Mouse (Mus musculus) stomach, embryonic 16.5 days (tissue): ENCODE results near the gene Mmp10. TPM values are rescaled to one million over a fixed set of nuclear protein-coding genes. Genes with fewer than 3 reads are reported as not detected.

ENCODE experiments used
- ATAC-seq: fragments of 200-750 bp; cut with Nextera tagmentation; 2 replicates; pipeline ENCODE4 v1.8.0; 2017; ENCODE audit warnings: moderate number of reproducible peaks, moderate TSS enrichment; ENCODE audit not compliant: insufficient read depth, low FRiP score
- H3K27ac ChIP-seq: fragments of 300-500 bp; sonication (generic); 2 replicates; pipeline ENCODE4 v1.5.1; 2014; ENCODE audit warnings: low read length
- H3K27me3 ChIP-seq: fragments of 300-500 bp; sonication (generic); 2 replicates; pipeline ENCODE4 v1.6.1; 2014; ENCODE audit warnings: low read length, control low read depth, mixed read lengths; ENCODE audit not compliant: control insufficient read depth, insufficient read depth
- H3K36me3 ChIP-seq: fragments of 300-500 bp; sonication (generic); 2 replicates; pipeline ENCODE4 v1.6.1; 2014; ENCODE audit warnings: low read length; ENCODE audit not compliant: control insufficient read depth, insufficient read depth
- H3K4me1 ChIP-seq: fragments of 300-500 bp; sonication (generic); 2 replicates; pipeline ENCODE4 v1.6.1; 2014; ENCODE audit warnings: low read length, control low read depth, mixed read lengths; ENCODE audit not compliant: control insufficient read depth, insufficient read depth
- H3K4me2 ChIP-seq: fragments of 300-500 bp; sonication (generic); 2 replicates; pipeline ENCODE4 v1.6.1; 2014; ENCODE audit warnings: low read depth, low read length, mixed read lengths
- H3K4me3 ChIP-seq: fragments of 300-500 bp; sonication (generic); replicated peaks from 2 replicates; pipeline ENCODE4 v1.5.1; 2014; ENCODE audit warnings: mild to moderate bottlenecking, low read length
- H3K9ac ChIP-seq: fragments of 300-500 bp; sonication (generic); 2 replicates; pipeline ENCODE4 v1.6.1; 2014; ENCODE audit warnings: low read length
- H3K9me3 ChIP-seq: fragments of 300-500 bp; sonication (generic); replicated peaks from 2 replicates; pipeline ENCODE4 v1.6.1; 2016; ENCODE audit warnings: low read length, control low read depth; ENCODE audit not compliant: control insufficient read depth
- WGBS: fragments of 180-500 bp; shearing (Covaris S2); extraction: QIAGEN DNeasy Blood & Tissue Kit; methylation state at CpG from one replicate; pipeline ENCODE4 v1.1.7; 2014; 5-methylcytosine and 5-hydroxymethylcytosine counted together
- polyA plus RNA-seq: library from polyadenylated mRNA; unstranded; fragments of >200 nt; fragmentation: Nextera tagmentation; extraction: Ambion mirVana; gene quantifications from 2 replicates; pipeline ENCODE4 v1.2.1, GENCODE M21; 2015

Gene Mmp10
- not detected in 2 replicates for polyA plus RNA-seq

DNA sequence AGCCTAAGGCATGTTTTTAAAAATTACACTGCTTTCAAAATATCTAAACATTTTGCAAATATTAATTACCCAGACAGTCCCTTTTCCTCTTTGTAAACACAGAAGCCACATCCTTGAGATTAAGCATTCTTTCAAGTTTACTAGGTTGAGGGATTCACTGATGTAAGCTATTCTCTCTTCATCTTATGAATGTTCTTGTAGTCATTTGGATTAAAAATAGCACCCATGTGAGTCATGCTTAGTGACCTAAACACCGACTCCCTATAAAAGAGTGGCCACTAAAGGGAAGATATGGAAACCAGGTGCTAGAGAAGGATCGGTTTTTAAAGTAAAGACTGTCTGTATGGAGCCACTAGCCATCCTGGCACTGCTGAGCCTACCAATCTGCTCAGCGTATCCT is at the start of gene Mmp10:
Gene Mmp10 (plus strand): TSS at position 302 of the 400 bp plus-strand sequence.
- H3K36me3 ChIP-seq = no peaks in the 10 kb centered on the region
- no peaks in the 10 kb centered on the region for H3K27me3 ChIP-seq
- no peak within 1 kb of the TSS for H3K4me3 ChIP-seq
- no peak within 1 kb of the TSS for H3K27ac ChIP-seq
- no peak within 1 kb of the TSS for H3K9ac ChIP-seq
- no peak within 1 kb of the TSS for H3K4me2 ChIP-seq
- 79% methylated on average over 3 of the region's 3 CpGs for WGBS
- H3K9me3 ChIP-seq = no peaks in the 10 kb centered on the region
- ATAC-seq = no peak
- no peaks in the 10 kb centered on the region for H3K4me1 ChIP-seq

DNA sequence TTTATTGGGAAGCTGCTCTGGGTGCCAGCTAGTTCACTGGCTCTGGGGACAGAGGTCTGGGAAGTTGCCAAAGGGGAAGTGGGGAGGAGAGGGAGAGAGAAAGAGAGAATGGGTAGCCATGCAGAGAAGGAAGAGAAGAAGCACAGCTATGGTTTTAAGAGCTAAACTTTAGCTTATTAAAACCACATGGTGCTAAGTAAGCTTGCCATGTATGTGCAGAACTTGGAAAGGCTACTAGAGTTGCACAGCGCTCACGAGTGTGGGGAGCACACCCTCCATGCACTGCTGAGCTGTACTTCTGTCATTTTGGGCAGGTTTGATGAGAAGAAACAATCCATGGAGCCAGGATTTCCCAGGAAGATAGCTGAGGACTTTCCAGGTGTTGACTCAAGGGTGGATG is 48.9 kb upstream of the Mmp10 start:
- WGBS = 80% methylated on average over 2 of the region's 2 CpGs
- Histone ChIP-seq H3K36me3 (no peaks in the 10 kb centered on the region), H3K4me3 (no peak overlapping the region)

DNA sequence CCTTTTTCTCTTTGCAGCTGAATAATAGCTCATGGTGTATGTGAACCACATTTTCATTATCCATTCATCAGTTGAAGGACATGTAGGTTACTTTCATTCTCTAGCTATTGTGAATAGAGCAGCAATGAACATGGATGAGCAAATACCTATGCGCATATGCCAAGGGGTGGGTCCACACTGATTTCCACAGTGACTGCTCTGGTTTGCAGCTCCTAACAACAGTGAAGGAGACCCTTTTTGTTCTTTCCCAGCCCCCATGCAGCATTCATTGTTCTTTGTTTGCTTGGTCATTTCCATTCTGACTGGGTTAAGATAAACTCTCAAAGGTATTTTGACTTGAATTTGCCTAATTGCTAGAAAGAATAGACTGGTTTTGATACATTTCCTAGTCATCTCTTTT is 31.9 kb upstream of the Mmp10 start:
- Histone ChIP-seq H3K4me1 (no peaks in the 10 kb centered on the region), H3K4me3 (no peak overlapping the region), H3K4me2 (no peak overlapping the region), H3K9ac (no peak overlapping the region), H3K27ac (no peak overlapping the region), H3K9me3 (no peaks in the 10 kb centered on the region), H3K27me3 (no peaks in the 10 kb centered on the region), H3K36me3 (no peaks in the 10 kb centered on the region)
- WGBS = 75% methylated on average over 1 of the region's 1 CpGs
- no peak for ATAC-seq

More for the DNA sequence above, 48.9 kb upstream of the Mmp10 start:
- no peaks in the 10 kb centered on the region for H3K27me3 ChIP-seq
- no peak for ATAC-seq
- H3K4me2 ChIP-seq = no peak overlapping the region
- H3K27ac ChIP-seq = no peak overlapping the region
- no peak overlapping the region for H3K9ac ChIP-seq
- H3K4me1 ChIP-seq = no peaks in the 10 kb centered on the region
- no peaks in the 10 kb centered on the region for H3K9me3 ChIP-seq

DNA sequence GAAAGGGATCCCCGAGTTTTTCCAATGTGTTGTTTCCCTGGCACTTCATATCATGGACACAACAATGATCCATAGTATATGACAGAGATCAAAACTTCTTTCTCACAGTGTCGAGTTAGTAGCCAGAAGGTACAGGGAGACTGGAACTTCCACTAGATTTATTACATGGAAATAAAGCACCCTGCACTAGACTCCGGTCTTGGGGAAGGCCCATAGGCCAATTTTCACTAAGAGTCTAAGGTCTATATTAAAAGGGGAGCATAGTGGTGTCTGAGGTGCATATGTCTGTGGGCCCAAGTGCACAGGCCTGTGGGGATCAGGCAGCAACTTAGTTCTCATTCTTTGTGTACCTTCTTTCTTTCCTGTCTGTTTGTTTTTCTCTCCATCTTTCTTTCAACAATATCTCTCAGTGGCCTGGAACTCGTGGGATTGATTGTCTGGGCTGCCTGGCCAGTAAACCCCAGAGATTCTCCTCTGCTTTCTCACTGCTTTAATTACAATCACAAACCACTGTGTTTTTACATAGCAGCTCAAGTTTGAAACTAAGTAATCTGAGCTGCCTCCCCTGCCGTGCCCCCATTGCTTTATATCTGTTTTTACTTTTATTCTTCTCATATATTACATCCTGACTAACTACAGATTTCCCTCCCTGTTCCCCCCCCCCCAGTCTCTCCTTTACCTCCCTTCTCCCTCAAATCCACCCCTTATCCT is 18.3 kb upstream of the Mmp10 start:
- no peak overlapping the region for H3K4me2 ChIP-seq
- no peak for ATAC-seq
- 70% methylated on average over 5 of the region's 5 CpGs for WGBS

DNA sequence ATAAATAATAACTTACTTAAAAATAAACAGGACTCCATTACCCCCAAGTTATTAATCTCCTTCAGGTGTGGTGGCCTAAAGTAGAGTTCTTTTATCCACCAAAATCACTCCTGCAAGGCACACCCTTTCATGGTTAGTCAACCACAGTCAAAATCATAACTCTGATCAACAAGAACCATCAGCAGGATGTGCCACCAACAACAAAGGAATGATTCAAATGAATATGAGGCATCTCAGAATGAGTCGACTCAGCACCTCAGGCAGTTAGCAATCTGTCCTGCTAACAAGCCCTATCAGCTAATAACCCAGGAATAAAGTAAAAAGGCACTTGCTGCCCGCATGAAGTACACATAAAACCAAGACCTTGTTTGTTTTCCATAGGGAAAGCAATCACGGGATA is 1.0 kb upstream of the Mmp10 start:
- no peak overlapping the region for H3K4me2 ChIP-seq
- WGBS = 83% methylated on average over 3 of the region's 3 CpGs
- no peaks in the 10 kb centered on the region for H3K27me3 ChIP-seq
- no peak overlapping the region for H3K27ac ChIP-seq
- no peaks in the 10 kb centered on the region for H3K9me3 ChIP-seq
- no peaks in the 10 kb centered on the region for H3K36me3 ChIP-seq
- ATAC-seq = no peak
- H3K4me3 ChIP-seq = no peak overlapping the region
- no peak overlapping the region for H3K9ac ChIP-seq
- H3K4me1 ChIP-seq = no peaks in the 10 kb centered on the region

More for the DNA sequence above, 18.3 kb upstream of the Mmp10 start:
- no peak overlapping the region for H3K9ac ChIP-seq
- no peaks in the 10 kb centered on the region for H3K9me3 ChIP-seq
- H3K4me3 ChIP-seq = no peak overlapping the region
- H3K36me3 ChIP-seq = no peaks in the 10 kb centered on the region
- H3K4me1 ChIP-seq = no peaks in the 10 kb centered on the region
- H3K27me3 ChIP-seq = no peaks in the 10 kb centered on the region
- H3K27ac ChIP-seq = no peak overlapping the region

DNA sequence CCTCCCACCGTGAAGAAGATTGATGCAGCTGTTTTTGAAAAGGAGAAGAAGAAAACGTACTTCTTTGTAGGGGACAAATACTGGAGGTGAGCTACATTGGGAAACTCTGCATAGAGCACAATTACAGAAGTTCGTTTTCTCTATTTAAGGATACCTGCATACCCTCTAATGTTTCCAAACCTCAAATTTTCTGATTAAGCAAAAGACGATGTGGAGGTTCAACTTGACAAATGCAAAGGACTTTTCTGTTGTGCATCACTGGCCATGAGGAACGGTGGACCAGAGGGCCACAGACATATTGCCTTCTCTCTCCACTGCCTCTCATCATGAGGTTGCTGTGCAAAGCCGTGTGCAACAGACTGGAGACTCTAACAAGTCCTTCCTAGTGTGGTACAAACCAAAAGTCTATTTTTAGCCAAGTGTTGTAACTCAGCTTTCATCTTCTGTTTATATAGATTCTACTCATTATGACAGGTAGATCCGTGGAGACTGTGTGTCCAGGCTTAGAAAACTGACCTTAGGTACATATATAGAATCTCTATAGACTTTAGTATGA is 5.2 kb downstream of the Mmp10 start:
- no peak for ATAC-seq
- WGBS = 74% methylated on average over 7 of the region's 7 CpGs
- Histone ChIP-seq H3K9ac (no peak overlapping the region), H3K27ac (no peak overlapping the region), H3K4me3 (no peak overlapping the region), H3K4me2 (no peak overlapping the region), H3K27me3 (no peaks in the 10 kb centered on the region), H3K9me3 (no peaks in the 10 kb centered on the region), H3K36me3 (no peaks in the 10 kb centered on the region), H3K4me1 (no peaks in the 10 kb centered on the region)

DNA sequence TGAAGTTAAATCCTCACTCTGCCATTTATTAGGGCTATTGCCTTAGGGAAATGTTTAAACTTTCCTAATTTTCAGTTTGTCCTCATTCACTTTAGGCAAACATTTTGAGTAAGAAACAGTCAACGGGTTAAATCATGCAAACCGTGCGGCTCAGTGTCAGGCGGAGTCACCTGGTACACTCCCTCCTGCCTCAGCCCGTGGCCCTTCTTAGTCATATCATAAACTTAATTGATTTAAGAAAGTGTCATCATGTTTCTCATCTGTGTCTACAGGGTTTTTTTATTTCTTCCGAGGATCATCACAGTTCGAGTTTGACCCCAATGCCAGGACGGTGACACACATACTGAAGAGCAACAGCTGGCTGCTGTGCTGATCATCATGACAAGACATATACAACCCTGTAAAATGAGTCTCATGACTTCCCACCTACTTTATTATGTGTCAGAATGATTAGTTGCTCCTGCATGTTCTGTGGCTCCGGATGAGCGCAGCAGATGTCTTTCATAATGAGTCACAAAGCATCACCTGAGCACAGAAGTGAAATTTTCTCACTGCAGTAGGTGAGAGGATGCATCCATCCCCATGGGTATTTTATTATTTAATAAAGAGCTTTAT is 7.6 kb downstream of the Mmp10 start:
- no peaks in the 10 kb centered on the region for H3K9me3 ChIP-seq
- H3K4me1 ChIP-seq = no peaks in the 10 kb centered on the region
- H3K4me3 ChIP-seq = no peak overlapping the region
- no peak overlapping the region for H3K27ac ChIP-seq
- no peak overlapping the region for H3K4me2 ChIP-seq
- H3K9ac ChIP-seq = no peak overlapping the region
- WGBS = 58% methylated on average over 10 of the region's 10 CpGs
- no peaks in the 10 kb centered on the region for H3K36me3 ChIP-seq
- H3K27me3 ChIP-seq = no peaks in the 10 kb centered on the region
- ATAC-seq = no peak

DNA sequence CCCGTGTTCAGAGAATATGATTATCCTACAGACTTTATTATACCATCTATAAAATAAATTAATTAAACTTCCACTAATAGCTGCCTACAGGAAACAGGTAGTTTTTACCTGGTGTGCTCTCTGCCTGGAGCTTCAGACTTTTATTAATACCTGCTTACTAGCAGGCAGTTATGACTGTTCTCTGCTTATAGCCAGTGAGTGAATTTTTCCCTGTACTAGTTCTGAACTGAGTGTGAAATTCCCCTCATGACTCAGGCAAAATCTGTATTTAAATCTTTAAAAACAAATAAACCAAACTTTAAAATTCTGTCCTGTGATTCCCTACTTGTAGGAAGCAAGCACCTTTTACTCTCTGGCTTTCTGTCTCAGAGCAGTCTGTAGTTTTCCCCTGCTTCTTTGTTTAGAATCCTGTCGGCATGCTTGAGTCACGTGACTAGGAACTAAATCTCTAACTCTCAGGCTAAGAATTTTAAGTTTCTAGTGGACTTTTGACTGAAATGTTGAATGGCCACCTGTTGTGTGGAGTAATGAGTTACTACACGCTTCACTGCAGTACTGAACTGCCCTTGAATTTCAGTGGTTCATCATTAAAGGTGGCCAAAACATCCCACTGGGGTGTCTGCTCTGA is 15.9 kb downstream of the Mmp10 start:
- 44% methylated on average over 4 of the region's 4 CpGs for WGBS

More for the DNA sequence above, 15.9 kb downstream of the Mmp10 start:
- no peaks in the 10 kb centered on the region for H3K4me1 ChIP-seq
- no peak overlapping the region for H3K4me3 ChIP-seq
- no peaks in the 10 kb centered on the region for H3K36me3 ChIP-seq
- H3K9me3 ChIP-seq = no peaks in the 10 kb centered on the region
- H3K27ac ChIP-seq = no peak overlapping the region
- ATAC-seq = no peak
- H3K27me3 ChIP-seq = no peaks in the 10 kb centered on the region
- H3K4me2 ChIP-seq = no peak overlapping the region
- no peak overlapping the region for H3K9ac ChIP-seq
